Mouse (Mus musculus): ENCODE data around the gene 4931422A03Rik.
A peak's percentile ranks its signal among the peaks of the same experiment; 100 is the strongest.

The 4931422A03Rik gene

GRCm38 (mm10) chr2:103934270-103934669 lies 93.9 kb downstream of the 4931422A03Rik start:
- no peak for DNase-seq

GRCm38 (mm10) chr2:103932480-103932879 lies 95.7 kb downstream of the 4931422A03Rik start:
- DNase-seq = no peak

GRCm38 (mm10) chr2:103932025-103932424 lies 96.1 kb downstream of the 4931422A03Rik start:
- no peak for DNase-seq

DNA sequence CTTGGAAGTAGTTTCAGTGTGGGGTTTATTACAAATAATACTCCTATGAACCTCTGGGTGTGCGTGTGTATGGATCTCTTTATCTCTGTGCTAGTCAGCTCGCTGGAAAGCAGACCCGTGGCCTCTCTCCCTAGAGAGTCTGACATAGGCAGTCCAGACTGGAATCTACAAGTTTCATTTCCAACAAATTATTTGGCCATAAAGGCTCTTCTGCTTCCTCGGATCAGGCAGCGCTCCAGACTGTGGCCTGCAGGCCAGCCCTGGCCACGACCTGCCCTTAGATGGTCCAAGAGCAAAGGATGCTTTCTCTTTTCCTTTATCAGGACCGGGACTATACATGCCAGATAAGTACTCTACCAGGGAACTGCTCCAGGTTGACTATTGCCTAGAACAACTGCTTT lies 96.7 kb downstream of the 4931422A03Rik start:
- no peak for DNase-seq

DNA sequence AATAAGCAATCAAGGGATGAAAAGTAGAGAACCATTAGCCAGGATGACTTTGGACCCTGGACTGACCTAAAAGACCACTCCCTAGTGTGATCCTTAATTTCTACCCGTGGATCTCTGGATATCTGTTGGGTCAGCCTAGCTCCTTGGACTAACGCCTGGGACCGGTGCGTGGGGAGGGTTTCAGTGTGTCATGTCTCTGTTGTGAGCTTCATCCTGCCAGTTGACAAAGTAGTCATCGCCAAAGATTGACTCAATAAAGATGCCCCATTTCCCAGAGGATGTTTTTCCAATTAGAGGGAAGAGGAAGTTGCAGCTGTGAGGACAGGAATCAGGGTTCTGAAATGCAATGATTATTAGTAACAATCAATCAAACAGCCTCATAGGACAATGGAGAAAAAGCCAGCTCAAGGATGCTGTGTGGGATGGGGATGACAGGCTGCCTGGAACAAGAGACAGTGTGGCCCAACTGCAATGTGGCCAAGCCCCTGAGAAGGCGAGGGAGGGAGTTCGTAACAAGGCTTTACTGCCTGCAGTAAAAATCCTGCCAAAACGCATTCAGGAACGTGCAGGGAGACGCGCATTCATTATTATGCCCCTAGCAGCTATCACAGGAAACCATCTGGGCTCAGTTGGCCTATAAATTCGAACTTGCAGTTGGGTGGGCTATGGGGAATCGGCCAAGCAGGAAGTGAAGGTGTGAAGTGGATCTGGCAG lies 97.7 kb downstream of the 4931422A03Rik start:
- peak; percentile 39 for DNase-seq

GRCm38 (mm10) chr2:103927610-103928145 lies 100.5 kb downstream of the 4931422A03Rik start:
- DNase-seq = no peak

GRCm38 (mm10) chr2:103926586-103927113 lies 101.5 kb downstream of the 4931422A03Rik start:
- DNase-seq = no peak

DNA sequence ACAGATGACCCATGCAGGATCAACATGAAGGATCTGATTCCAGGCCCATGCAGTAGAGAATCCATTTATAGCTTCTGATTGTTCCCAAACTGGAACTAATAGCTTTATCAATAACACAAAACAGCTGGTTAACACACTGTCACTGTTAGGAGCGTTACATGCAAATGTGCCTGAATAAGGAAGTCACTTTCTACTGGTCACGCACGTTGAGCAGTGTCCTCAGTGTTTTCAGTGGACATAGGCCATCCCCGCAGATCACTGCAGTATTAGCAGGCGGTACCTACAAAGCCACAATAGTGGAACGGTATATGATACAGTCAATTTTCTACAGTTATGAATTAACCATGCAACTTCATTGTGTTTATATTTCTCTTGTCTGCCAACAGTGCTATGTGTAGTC lies 108.7 kb downstream of the 4931422A03Rik start:
- DNase-seq = no peak

DNA sequence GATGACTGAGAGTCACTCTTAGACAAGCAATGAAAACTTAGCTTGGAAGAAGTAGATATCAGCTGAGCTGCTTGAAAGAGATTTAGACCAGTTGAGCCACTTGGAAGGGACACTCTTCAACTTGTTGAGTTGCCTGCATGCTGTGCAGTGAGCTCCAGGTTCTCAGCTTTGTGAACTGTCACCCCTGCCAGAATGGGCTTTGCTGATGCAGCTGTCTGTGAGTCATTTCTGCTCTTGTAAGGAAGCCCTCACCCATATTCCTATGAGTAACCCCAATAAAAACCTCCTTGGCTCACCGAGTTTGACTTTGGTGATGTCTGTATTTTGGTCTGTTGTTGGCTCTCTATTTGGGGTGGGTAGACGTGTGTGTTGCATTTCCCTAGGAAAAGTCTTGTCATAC lies 109.8 kb downstream of the 4931422A03Rik start:
- DNase-seq = no peak

DNA sequence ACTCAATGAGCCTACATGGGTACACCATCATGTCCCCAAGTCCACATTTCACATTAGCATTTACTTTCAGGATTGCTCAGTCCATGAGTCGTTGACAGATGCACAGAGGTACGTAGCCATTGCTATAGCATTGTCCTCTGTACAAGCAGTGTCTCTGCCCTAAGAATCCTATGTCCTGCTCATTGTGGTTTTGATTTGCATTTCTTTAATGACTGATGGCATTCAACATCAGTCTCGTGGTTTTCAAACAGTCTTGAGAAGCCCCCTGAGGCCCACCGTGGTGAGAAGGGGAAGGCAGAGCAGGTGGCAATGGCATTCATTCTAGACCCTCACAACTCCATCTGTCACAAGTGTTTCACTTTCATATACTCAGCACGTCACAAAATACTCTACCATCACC lies 110.8 kb downstream of the 4931422A03Rik start:
- DNase-seq = no peak

All from embryo, embryonic 11 days (tissue).